Comparison of ENCODE assay signal across 8 mouse cellular contexts in the genomic region with DNA sequence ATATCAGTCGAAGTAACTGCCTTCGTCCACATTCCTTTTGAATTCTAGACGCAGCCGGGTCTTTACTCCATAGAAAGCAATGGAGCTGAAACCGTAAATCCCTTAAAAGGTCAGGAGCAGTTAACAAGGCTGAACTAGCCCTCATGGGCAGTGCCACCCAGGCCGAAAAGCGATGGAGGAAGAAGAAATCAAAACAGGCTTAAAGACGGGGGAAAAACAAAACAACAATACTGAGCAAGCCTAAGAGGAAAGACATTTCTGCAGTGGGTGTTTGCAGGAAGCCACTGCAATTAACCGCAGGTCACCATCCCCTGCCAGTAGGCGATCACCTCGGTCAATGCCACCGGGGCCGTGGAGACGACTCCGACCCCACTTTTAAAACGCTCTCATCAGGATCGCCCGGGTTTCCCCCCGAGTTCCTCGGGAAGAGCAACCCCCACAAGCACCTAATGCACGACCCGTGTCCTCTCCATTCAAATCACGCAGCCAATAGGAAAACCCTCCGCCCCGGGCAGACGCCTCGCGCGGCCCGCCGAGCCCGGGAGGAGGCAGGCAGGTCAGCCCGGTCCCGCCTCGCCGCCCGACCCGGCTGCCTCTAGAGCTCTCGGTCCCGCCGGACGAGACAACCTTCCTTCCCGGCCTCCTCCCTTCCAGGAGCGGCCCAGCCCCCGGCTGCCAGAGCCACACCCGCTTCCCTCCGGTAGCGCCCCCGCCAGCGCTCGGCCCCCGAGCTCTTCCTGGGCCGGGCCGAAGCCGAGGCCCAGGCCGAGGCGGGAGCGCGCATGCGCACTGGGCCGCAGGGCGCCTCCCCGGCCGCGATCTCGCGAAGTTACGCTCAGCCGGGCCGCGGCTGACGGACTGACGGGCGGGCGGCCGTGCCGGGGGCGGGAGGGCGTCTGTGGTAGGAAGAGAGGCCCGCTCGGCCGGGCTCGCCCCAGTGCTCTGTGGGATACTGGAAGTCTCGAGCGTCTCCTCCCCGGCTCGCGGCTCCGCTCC. TPM values are rescaled to one million over a fixed set of nuclear protein-coding genes. Genes with fewer than 3 reads are reported as not detected.
A peak's percentile ranks its signal among the peaks of the same experiment; 100 is the strongest.
DNase-seq lines count a peak whose midpoint lies in the region; ATAC-seq lines count a peak whose summit lies in the region.

TSS of gene Ppp1r12a (plus strand) at position 933 of the 996 bp plus-strand sequence.

- peak; percentile 64 for ATAC-seq in common myeloid progenitor, adult 5-6 weeks (replicated peaks; ENCODE audit: low read depth, poor library complexity, severe bottlenecking)
- peak; percentile 66 for ATAC-seq in megakaryocyte progenitor cell, adult 5-6 weeks (replicated peaks; ENCODE audit: poor library complexity)

- peak; percentile 98 for DNase-seq in ZHBTc4 (ENCODE audit: low read depth, low spot score)
- DNase-seq in gastrocnemius, adult 8-10 months (ENCODE audit: low spot score in 2 of 2): peak; percentile 92 to 95
- peak; percentile 96 for DNase-seq in induced T-regulatory cell, adult 2 months (ENCODE audit: low read depth)
- DNase-seq in left cerebral cortex, adult 9 months (ENCODE audit: low spot score in 2 of 2): peak; percentile 86 to 92
- peak; percentile 95 for DNase-seq in right cerebral cortex, postnatal 14 days
- peak; percentile 91 to 94 for DNase-seq in urinary bladder, postnatal 36 days (ENCODE audit: low spot score in 2 of 2)

RNA-seq across cellular contexts. Expression of gene Ppp1r12a, which starts in this region (rescaled TPM):
- total RNA-seq in common myeloid progenitor, adult 5-6 weeks (2017): 147 and 172 TPM in 2 replicates
- 10 to 100 TPM; 15.2 to 21.5 (median 20.8) TPM for total RNA-seq in gastrocnemius, adult 8-10 months (2022)
- 101 and 106 TPM in 2 replicates for total RNA-seq in megakaryocyte progenitor cell, adult 5-6 weeks (2015)
- 137 and 172 TPM in 2 replicates for total RNA-seq in megakaryocyte progenitor cell, adult 5-6 weeks (2017)

Comparison
In these comparisons a context has a peak if more than half of its experiments do, and no peak if none do; other contexts are left out.
1. Peak in every context shown above with its lines: DNase-seq and ATAC-seq.